Mouse (Mus musculus) cerebellum, adult 2 months (tissue): ENCODE measurements around the gene Zdhhc16.

ENCODE experiments used
- CTCF ChIP-seq: fragments of 200-500 bp; IDR thresholded peaks from 2 replicates; pipeline ENCODE4 v1.5.1; 2011; ENCODE audit warnings: low read depth, mild to moderate bottlenecking, control low read depth, low read length, moderate library complexity, borderline replicate concordance; ENCODE audit not compliant: insufficient read depth
- POLR2A ChIP-seq: fragments of 200-500 bp; IDR thresholded peaks from 2 replicates; pipeline ENCODE4 v1.6.1; 2011; ENCODE audit warnings: low read length, control low read depth, borderline replicate concordance; ENCODE audit not compliant: insufficient read depth

- no peak for TF ChIP-seq CTCF
- TF ChIP-seq POLR2A, result no peak
These were observed 16.4 kb upstream of the Zdhhc16 start for GRCm38 (mm10) chr19:41916853-41917252.
